ENCODE assay signal across 9 mouse cellular contexts in the genomic region with DNA sequence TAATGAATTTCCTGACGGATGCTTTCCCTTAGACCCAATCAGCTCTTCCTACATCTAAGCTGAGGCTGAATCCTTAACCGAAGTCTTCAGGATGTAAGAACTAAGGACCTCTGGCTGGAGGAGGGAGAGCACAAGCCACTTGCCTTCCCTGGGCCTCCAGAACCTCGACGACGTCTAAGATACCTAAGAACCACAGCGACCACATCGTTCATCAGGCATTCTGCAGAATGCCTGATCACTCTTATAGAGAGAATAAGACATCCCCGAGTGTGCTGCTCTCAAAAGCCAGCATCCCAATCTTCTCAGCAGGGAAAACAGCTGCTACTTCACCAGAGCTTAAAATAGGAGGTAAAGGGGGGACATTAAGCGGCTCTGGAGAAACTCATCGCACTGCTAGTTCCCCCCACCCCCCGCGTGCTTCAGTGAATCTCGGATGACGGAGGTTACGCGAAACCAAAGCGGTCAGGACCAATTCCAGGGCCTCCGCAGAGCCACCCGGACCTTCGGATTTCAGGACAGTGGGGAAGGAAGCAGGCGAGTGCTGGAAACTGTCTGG. TPM values are rescaled to one million over a fixed set of nuclear protein-coding genes. Genes with fewer than 3 reads are reported as not detected.
DNase-seq lines count a peak whose midpoint lies in the region; ATAC-seq and TF ChIP-seq lines count a peak whose summit lies in the region.
"Had no signal": no experiment of that assay in that cellular context is flagged by ENCODE, and none has a peak within 500 bp of the region (broad histone marks: within the 10 kb centered on the region; RNA-seq: fewer than 3 reads in every experiment).

No protein-coding gene starts in this region.

- ATAC-seq in kidney, embryonic 16.5 days (ENCODE audit: low FRiP score, low TSS enrichment) = no peak; the same call in 1 of the 2 replicates
- ATAC-seq in liver, embryonic 16.5 days (ENCODE audit: low read depth) = no peak
- ATAC-seq in stomach, embryonic 14.5 days (ENCODE audit: insufficient number of reproducible peaks, insufficient read depth, low FRiP score, low read depth) = no peak

- TF ChIP-seq CTCF in E14TG2a.4 (conservative IDR thresholded peaks at IDR 0.05; ENCODE audit: low read length) = no peak

- DNase-seq in kidney, postnatal 36 days = no peak
- peak; percentile 18 for DNase-seq in WW6 (ENCODE audit: low read depth, low spot score)
- peak; percentile 11 for DNase-seq in forelimb bud, embryonic 11.5 days (ENCODE audit: low read depth, low spot score)
- DNase-seq in spleen, adult 12 weeks (ENCODE audit: low spot score) = no peak

- H3K4me2 ChIP-seq in kidney, embryonic 16.5 days (replicated peaks; ENCODE audit: low read depth, low read length) = peak overlapping the region; percentile 71
- H3K4me2 ChIP-seq in liver, embryonic 16.5 days (ENCODE audit: low read depth, low read length) = peak overlapping the region; percentile 66
- peak overlapping the region; percentile 62 for H3K4me2 ChIP-seq in stomach, embryonic 14.5 days (replicated peaks; ENCODE audit: low read depth, low read length)

- no peaks in the 10 kb centered on the region for H3K36me3 ChIP-seq in kidney, embryonic 16.5 days (ENCODE audit: insufficient read depth, low read length)
- peaks cover 22% of the 10 kb centered on the region for H3K36me3 ChIP-seq in E14TG2a.4 (ENCODE audit: insufficient read depth, low read length)
- no peaks in the 10 kb centered on the region for H3K36me3 ChIP-seq in liver, embryonic 16.5 days (ENCODE audit: control insufficient read depth, insufficient read depth)
- no peaks in the 10 kb centered on the region for H3K36me3 ChIP-seq in stomach, embryonic 14.5 days (ENCODE audit: control insufficient read depth, insufficient read depth, low read length)

- H3K4me3 ChIP-seq in kidney, embryonic 16.5 days (ENCODE audit: low read length) = peak overlapping the region; percentile 82
- peak overlapping the region; percentile 95 for H3K4me3 ChIP-seq in E14TG2a.4 (replicated peaks; ENCODE audit: low read length)
- peak overlapping the region; percentile 85 for H3K4me3 ChIP-seq in liver, embryonic 16.5 days (ENCODE audit: low read depth, low read length)
- peak overlapping the region; percentile 86 for H3K4me3 ChIP-seq in stomach, embryonic 14.5 days (ENCODE audit: low read depth, low read length)

- under 1% methylated on average over 21 of the region's 21 CpGs for WGBS in kidney, embryonic 16.5 days
- under 1% methylated on average over 21 of the region's 21 CpGs for WGBS in liver, embryonic 16.5 days (ENCODE audit: insufficient replicate concordance)
- WGBS in stomach, embryonic 14.5 days = 0% methylated on average over 21 of the region's 21 CpGs

- no peaks in the 10 kb centered on the region for H3K9me3 ChIP-seq in kidney, embryonic 16.5 days (ENCODE audit: low read length)
- no peaks in the 10 kb centered on the region for H3K9me3 ChIP-seq in E14TG2a.4 (ENCODE audit: low read length)
- H3K9me3 ChIP-seq in liver, embryonic 16.5 days (replicated peaks; ENCODE audit: control insufficient read depth, low read length) = no peaks in the 10 kb centered on the region
- H3K9me3 ChIP-seq in stomach, embryonic 14.5 days (ENCODE audit: control insufficient read depth, low read depth, low read length) = no peaks in the 10 kb centered on the region

- peak overlapping the region; percentile 88 for H3K9ac ChIP-seq in kidney, embryonic 16.5 days (replicated peaks; ENCODE audit: low read length)
- peak overlapping the region; percentile 90 for H3K9ac ChIP-seq in liver, embryonic 16.5 days (ENCODE audit: low read depth, low read length)
- peak overlapping the region; percentile 95 for H3K9ac ChIP-seq in stomach, embryonic 14.5 days (replicated peaks; ENCODE audit: low read depth, low read length)

- no peaks in the 10 kb centered on the region for H3K27me3 ChIP-seq in kidney, embryonic 16.5 days (ENCODE audit: insufficient read depth, low read length)
- no peaks in the 10 kb centered on the region for H3K27me3 ChIP-seq in E14TG2a.4 (ENCODE audit: insufficient read depth, low read length)
- H3K27me3 ChIP-seq in liver, embryonic 16.5 days (ENCODE audit: control insufficient read depth, insufficient read depth, low read depth, low read length) = no peaks in the 10 kb centered on the region
- no peaks in the 10 kb centered on the region for H3K27me3 ChIP-seq in stomach, embryonic 14.5 days (ENCODE audit: control insufficient read depth, insufficient read depth, low read length)

- H3K4me1 ChIP-seq in kidney, embryonic 16.5 days (ENCODE audit: insufficient read depth, low read length) = peaks cover 13% of the 10 kb centered on the region
- peaks cover 40% of the 10 kb centered on the region for H3K4me1 ChIP-seq in E14TG2a.4 (replicated peaks; ENCODE audit: low read depth, low read length)
- peaks cover 13% of the 10 kb centered on the region for H3K4me1 ChIP-seq in liver, embryonic 16.5 days (ENCODE audit: control insufficient read depth, low read depth, low read length)
- peaks cover 8% of the 10 kb centered on the region for H3K4me1 ChIP-seq in stomach, embryonic 14.5 days (ENCODE audit: control insufficient read depth, insufficient read depth, low read length)

- H3K27ac ChIP-seq in kidney, embryonic 16.5 days (ENCODE audit: low read length) = peak overlapping the region; percentile 95
- peak overlapping the region; percentile 95 for H3K27ac ChIP-seq in liver, embryonic 16.5 days (ENCODE audit: low read length)
- H3K27ac ChIP-seq in stomach, embryonic 14.5 days (ENCODE audit: low read length) = peak overlapping the region; percentile 97

RNA-seq across cellular contexts. Expression of a gene that starts 0.6 kb away (rescaled TPM):
- 102 and 105 TPM in 2 replicates for polyA plus RNA-seq in kidney, embryonic 16.5 days (2015; fragmentation: Nextera tagmentation; extraction: Ambion mirVana)
- polyA plus RNA-seq in liver, embryonic 16.5 days (2015; fragmentation: Nextera tagmentation; extraction: Ambion mirVana) = 29.9 and 34.4 TPM in 2 replicates
- 134 and 137 TPM in 2 replicates for polyA plus RNA-seq in stomach, embryonic 14.5 days (2014; fragmentation: Nextera tagmentation; extraction: Ambion mirVana)

RNA-seq across cellular contexts. Expression of a gene that starts 18.6 kb away (rescaled TPM):
- polyA plus RNA-seq in kidney, embryonic 16.5 days (2015; fragmentation: Nextera tagmentation; extraction: Ambion mirVana) = not detected in 2 replicates
- not detected in 2 replicates for polyA plus RNA-seq in liver, embryonic 16.5 days (2015; fragmentation: Nextera tagmentation; extraction: Ambion mirVana)
- polyA plus RNA-seq in stomach, embryonic 14.5 days (2014; fragmentation: Nextera tagmentation; extraction: Ambion mirVana) = not detected in 2 replicates
- polyA plus RNA-seq: large intestine, adult 2 months had no signal

RNA-seq across cellular contexts. Expression of a gene that starts 25.3 kb away (rescaled TPM):
- polyA plus RNA-seq in kidney, embryonic 16.5 days (2015; fragmentation: Nextera tagmentation; extraction: Ambion mirVana) = not detected in 2 replicates
- polyA plus RNA-seq in liver, embryonic 16.5 days (2015; fragmentation: Nextera tagmentation; extraction: Ambion mirVana) = not detected in 2 replicates
- not detected in 2 replicates for polyA plus RNA-seq in stomach, embryonic 14.5 days (2014; fragmentation: Nextera tagmentation; extraction: Ambion mirVana)
- polyA plus RNA-seq: large intestine, adult 2 months had no signal

Comparison
In these comparisons a context has a peak if more than half of its experiments do, and no peak if none do; other contexts are left out.
1. DNase-seq: peak in WW6 (single experiment) and forelimb bud, embryonic 11.5 days (single experiment); none in kidney, postnatal 36 days (0 of 2) and spleen, adult 12 weeks (single experiment).
2. Peak in every context shown above with its lines, with median percentiles within 50 percentile points of each other: H3K27ac ChIP-seq, H3K4me2 ChIP-seq, H3K4me3 ChIP-seq and H3K9ac ChIP-seq.